Mouse (Mus musculus) bone marrow macrophage, adult 2 months (primary cell): ENCODE data around the gene Gm13698. TPM values are rescaled to one million over a fixed set of nuclear protein-coding genes. Genes with fewer than 3 reads are reported as not detected.
"Not testable (repeated sequence)": the region's sequence is repeated elsewhere in the genome, so short reads cannot be mapped to it uniquely, and the experiment has no call there.

Source experiments
- H3K27ac ChIP-seq: 2 replicates; pipeline ENCODE4 v1.5.1; 2012; ENCODE audit warnings: low read depth, low read length; ENCODE audit not compliant: insufficient read depth
- H3K4me1 ChIP-seq: 2 replicates; pipeline ENCODE4 v1.6.1; 2012; ENCODE audit warnings: low read length; ENCODE audit not compliant: control insufficient read depth, insufficient read depth
- H3K4me3 ChIP-seq: 2 replicates; pipeline ENCODE4 v1.5.1; 2012; ENCODE audit warnings: mild to moderate bottlenecking, low read length, moderate library complexity; ENCODE audit not compliant: insufficient read depth
- CTCF ChIP-seq: IDR thresholded peaks from 2 replicates; pipeline ENCODE4 v1.5.1; 2012; ENCODE audit warnings: low read depth, mild to moderate bottlenecking, low read length, moderate library complexity
- POLR2A ChIP-seq: IDR thresholded peaks from 2 replicates; pipeline ENCODE4 v1.6.1; 2012; ENCODE audit warnings: mild to moderate bottlenecking, low read depth, low read length, borderline replicate concordance
- polyA plus RNA-seq: library from polyadenylated mRNA; stranded (reverse); fragments of >200 nt; gene quantifications from 2 replicates; pipeline ENCODE4 v1.2.4, GENCODE M21; 2012; ENCODE audit not compliant: missing spikeins, insufficient read depth, insufficient read length

Gene Gm13698
- not detected in 2 replicates for polyA plus RNA-seq

- not testable (repeated sequence) for H3K4me3 ChIP-seq, H3K4me1 ChIP-seq, H3K27ac ChIP-seq
Observed at GRCm38 (mm10) chr2:83955393-83955792, at the start of gene Gm13698. Gm13698 (plus strand) TSS chr2:83955693.

- Histone ChIP-seq H3K27ac (peak overlapping the region; percentile 51), H3K4me1 (peaks cover 10% of the 10 kb centered on the region), H3K4me3 (no peak overlapping the region)
- TF ChIP-seq POLR2A (no peak), CTCF (no peak)
Observed at GRCm38 (mm10) chr2:83929478-83930088, 25.9 kb upstream of the Gm13698 start.

GRCm38 (mm10) chr2:83940931-83941361 is 14.5 kb upstream of the Gm13698 start, which contains the start of gene Zswim2:
Zswim2 (minus strand) TSS chr2:83941228.
- no peak within 1 kb of the TSS for H3K27ac ChIP-seq
- peak within 1 kb of the TSS; percentile 8 for H3K4me3 ChIP-seq
- TF ChIP-seq POLR2A (no peak), CTCF (no peak)

GRCm38 (mm10) chr2:83941378-83941777 is 14.1 kb upstream of the Gm13698 start:
- H3K4me1 ChIP-seq = peaks cover 4% of the 10 kb centered on the region; the same call in 1 of the 2 replicates
- no peak overlapping the region for H3K27ac ChIP-seq
- 0 out of 2 replicates have a peak overlapping the region, but pooled peaks have one; percentile 8 for H3K4me3 ChIP-seq
- TF ChIP-seq POLR2A = no peak
- no peak for TF ChIP-seq CTCF

More at GRCm38 (mm10) chr2:83940931-83941361, 14.5 kb upstream of the Gm13698 start, which contains the start of gene Zswim2:
- peaks cover 4% of the 10 kb centered on the region; the same call in 1 of the 2 replicates for H3K4me1 ChIP-seq

GRCm38 (mm10) chr2:83941792-83942191 is 13.7 kb upstream of the Gm13698 start:
- no peak overlapping the region for H3K27ac ChIP-seq
- no peak for TF ChIP-seq POLR2A
- TF ChIP-seq CTCF = no peak
- peaks cover 4% of the 10 kb centered on the region; the same call in 1 of the 2 replicates for H3K4me1 ChIP-seq
- no peak overlapping the region for H3K4me3 ChIP-seq

- H3K4me3 ChIP-seq, H3K4me1 ChIP-seq, H3K27ac ChIP-seq: not testable (repeated sequence)
Observed at GRCm38 (mm10) chr2:83961203-83961602, 5.7 kb downstream of the Gm13698 start, which contains the start of gene Gm13693. Gm13693 (plus strand) TSS chr2:83961503.

GRCm38 (mm10) chr2:83967013-83967412 is 11.5 kb downstream of the Gm13698 start, which contains the start of gene Gm13695:
Gm13695 (plus strand) TSS chr2:83967313.
- H3K27ac ChIP-seq, H3K4me3 ChIP-seq, H3K4me1 ChIP-seq: not testable (repeated sequence)

GRCm38 (mm10) chr2:83972823-83973222 is 17.3 kb downstream of the Gm13698 start, which contains the start of gene Gm13696:
Gm13696 (plus strand) TSS chr2:83973123.
- H3K27ac ChIP-seq, H3K4me3 ChIP-seq, H3K4me1 ChIP-seq: not testable (repeated sequence)

- H3K27ac ChIP-seq, H3K4me3 ChIP-seq, H3K4me1 ChIP-seq: not testable (repeated sequence)
Observed at GRCm38 (mm10) chr2:83978633-83979032, 23.1 kb downstream of the Gm13698 start, which contains the start of gene Gm13694. Gm13694 (plus strand) TSS chr2:83978933.

- H3K4me3 ChIP-seq, H3K27ac ChIP-seq, H3K4me1 ChIP-seq: not testable (repeated sequence)
Observed at GRCm38 (mm10) chr2:83984443-83984842, 28.9 kb downstream of the Gm13698 start, which contains the start of gene Gm13697. Gm13697 (plus strand) TSS chr2:83984743.

- H3K27ac ChIP-seq, H3K4me1 ChIP-seq, H3K4me3 ChIP-seq: not testable (repeated sequence)
Observed at GRCm38 (mm10) chr2:83990253-83990652, 34.8 kb downstream of the Gm13698 start, which contains the start of gene Gm13691. Gm13691 (plus strand) TSS chr2:83990553.

GRCm38 (mm10) chr2:83993639-83994255 is 38.3 kb downstream of the Gm13698 start:
- Histone ChIP-seq H3K4me3 (peak overlapping the region; percentile 44), H3K27ac (peak overlapping the region; percentile 57)
- not testable (repeated sequence) for H3K4me1 ChIP-seq

- H3K4me3 ChIP-seq, H3K27ac ChIP-seq, H3K4me1 ChIP-seq: not testable (repeated sequence)
Observed at GRCm38 (mm10) chr2:83994526-83994925, 39.0 kb downstream of the Gm13698 start.
